Mouse (Mus musculus) frontal cortex, adult 2 months (tissue): ENCODE data around the gene Arhgef2. TPM values are rescaled to one million over a fixed set of nuclear protein-coding genes. Genes with fewer than 3 reads are reported as not detected.
"Not testable (repeated sequence)": the region's sequence is repeated elsewhere in the genome, so short reads cannot be mapped to it uniquely, and the experiment has no call there.

Source experiments
- DNase-seq, 2 experiments: peaks; one replicate each; pipeline ENCODE4 v3.0.0; 2022; ENCODE audit warnings: low spot score in 1 of 2; ENCODE audit errors: extremely low spot score in 1 of 2
- polyA plus RNA-seq: library from polyadenylated mRNA; depleted of rRNA; stranded (reverse); fragments of >200 nt; gene quantifications from 2 replicates; pipeline ENCODE4 v1.2.3, GENCODE M21; 2012; rRNA removed

The Arhgef2 gene
- polyA plus RNA-seq = 185 and 212 TPM in 2 replicates

GRCm38 (mm10) chr3:88605666-88606065 lies at the start of gene Arhgef2:
TSS of gene Arhgef2 (plus strand) at chr3:88605966.
- not testable (repeated sequence) for DNase-seq

- no peak for DNase-seq
Observed at GRCm38 (mm10) chr3:88556616-88557015, 49.1 kb upstream of the Arhgef2 start.

- no peak for DNase-seq
Observed at GRCm38 (mm10) chr3:88559596-88559995, 46.2 kb upstream of the Arhgef2 start.

GRCm38 (mm10) chr3:88561989-88562388 lies 43.8 kb upstream of the Arhgef2 start:
- DNase-seq = no peak

GRCm38 (mm10) chr3:88563442-88563841 lies 42.3 kb upstream of the Arhgef2 start:
- no peak for DNase-seq

- no peak for DNase-seq
Observed at GRCm38 (mm10) chr3:88563966-88564365, 41.8 kb upstream of the Arhgef2 start.

GRCm38 (mm10) chr3:88566116-88566515 lies 39.6 kb upstream of the Arhgef2 start:
- no peak for DNase-seq

GRCm38 (mm10) chr3:88566536-88567061 lies 39.2 kb upstream of the Arhgef2 start:
- DNase-seq = no peak

- DNase-seq = no peak
Observed at GRCm38 (mm10) chr3:88567892-88568291, 37.9 kb upstream of the Arhgef2 start.

GRCm38 (mm10) chr3:88568615-88569014 lies 37.2 kb upstream of the Arhgef2 start:
- DNase-seq = no peak

- no peak for DNase-seq
Observed at GRCm38 (mm10) chr3:88569093-88569492, 36.7 kb upstream of the Arhgef2 start.

GRCm38 (mm10) chr3:88569694-88570093 lies 36.1 kb upstream of the Arhgef2 start:
- no peak for DNase-seq

GRCm38 (mm10) chr3:88570341-88570740 lies 35.4 kb upstream of the Arhgef2 start:
- DNase-seq = no peak

GRCm38 (mm10) chr3:88571856-88572255 lies 33.9 kb upstream of the Arhgef2 start:
- no peak for DNase-seq

GRCm38 (mm10) chr3:88572835-88573234 lies 32.9 kb upstream of the Arhgef2 start:
- no peak for DNase-seq

- DNase-seq = no peak
Observed at GRCm38 (mm10) chr3:88573810-88574209, 32.0 kb upstream of the Arhgef2 start.

- DNase-seq = no peak
Observed at GRCm38 (mm10) chr3:88575540-88575939, 30.2 kb upstream of the Arhgef2 start, which contains the start of gene Ssr2. TSS of gene Ssr2 (plus strand) at chr3:88575876.

GRCm38 (mm10) chr3:88577846-88578245 lies 27.9 kb upstream of the Arhgef2 start:
- not testable (repeated sequence) for DNase-seq

GRCm38 (mm10) chr3:88578498-88579424 lies 27.0 kb upstream of the Arhgef2 start:
- DNase-seq = no peak

- DNase-seq = peak; percentile 80 to 86
Observed at GRCm38 (mm10) chr3:88579454-88580117, 26.2 kb upstream of the Arhgef2 start.

GRCm38 (mm10) chr3:88585769-88586168 lies 20.0 kb upstream of the Arhgef2 start:
- DNase-seq = no peak
